Mouse (Mus musculus) frontal cortex, adult 2 months (tissue): ENCODE results near the gene Cst13. TPM values are rescaled to one million over a fixed set of nuclear protein-coding genes. Genes with fewer than 3 reads are reported as not detected.

Experiments
- DNase-seq, 2 experiments: peaks; one replicate each; pipeline ENCODE4 v3.0.0; 2022; ENCODE audit warnings: low spot score in 1 of 2; ENCODE audit errors: extremely low spot score in 1 of 2
- polyA plus RNA-seq: library from polyadenylated mRNA; depleted of rRNA; stranded (reverse); fragments of >200 nt; gene quantifications from 2 replicates; pipeline ENCODE4 v1.2.3, GENCODE M21; 2012; rRNA removed

The Cst13 gene
- polyA plus RNA-seq, 1 experiment = not detected

- DNase-seq = peak in 1 of 2 experiments; percentile 42
Observed at GRCm38 (mm10) chr2:148874617-148875334, 54.9 kb downstream of the Cst13 start.

- peak; percentile 88 to 93 for DNase-seq
Observed at GRCm38 (mm10) chr2:148875335-148875811, 55.5 kb downstream of the Cst13 start, which contains the start of gene Cst3. Gene Cst3, minus strand, starts transcription at chr2:148875692.

DNA sequence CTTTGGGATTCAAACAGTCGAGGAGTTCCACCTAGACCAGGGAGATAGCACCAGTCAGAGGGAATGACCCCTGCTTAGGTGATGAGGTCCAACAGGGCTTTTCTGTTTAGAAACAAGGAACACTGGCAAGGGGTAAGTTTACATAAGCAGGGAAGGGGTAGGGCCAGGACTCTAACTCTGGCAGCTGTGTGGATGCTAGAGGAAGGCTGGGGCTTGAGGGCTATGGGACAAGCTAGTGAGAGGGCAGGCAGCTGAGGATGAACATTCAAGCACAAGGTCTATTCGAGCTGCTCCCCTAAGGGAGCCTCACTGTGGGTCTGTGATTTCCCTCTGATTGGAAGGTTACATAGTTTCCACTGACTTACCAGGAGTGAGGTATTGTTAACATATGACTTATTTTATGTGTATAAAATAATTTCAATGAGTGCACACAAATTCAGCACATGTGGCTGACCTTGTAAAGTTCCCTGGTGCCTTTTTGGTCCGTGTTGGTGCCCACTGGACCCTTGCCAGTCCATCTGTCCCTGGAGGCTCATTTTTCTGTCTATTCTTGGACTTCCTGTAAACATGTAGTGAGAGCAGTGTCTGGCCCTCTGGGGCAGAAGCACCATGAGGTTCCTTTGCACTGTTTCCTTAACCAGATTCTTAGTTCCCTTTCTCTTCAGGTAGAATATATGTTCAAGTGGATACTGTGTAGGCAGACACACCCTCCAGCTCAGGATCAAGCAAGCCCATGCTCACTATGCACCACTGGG lies 57.3 kb downstream of the Cst13 start:
- no peak for DNase-seq

DNA sequence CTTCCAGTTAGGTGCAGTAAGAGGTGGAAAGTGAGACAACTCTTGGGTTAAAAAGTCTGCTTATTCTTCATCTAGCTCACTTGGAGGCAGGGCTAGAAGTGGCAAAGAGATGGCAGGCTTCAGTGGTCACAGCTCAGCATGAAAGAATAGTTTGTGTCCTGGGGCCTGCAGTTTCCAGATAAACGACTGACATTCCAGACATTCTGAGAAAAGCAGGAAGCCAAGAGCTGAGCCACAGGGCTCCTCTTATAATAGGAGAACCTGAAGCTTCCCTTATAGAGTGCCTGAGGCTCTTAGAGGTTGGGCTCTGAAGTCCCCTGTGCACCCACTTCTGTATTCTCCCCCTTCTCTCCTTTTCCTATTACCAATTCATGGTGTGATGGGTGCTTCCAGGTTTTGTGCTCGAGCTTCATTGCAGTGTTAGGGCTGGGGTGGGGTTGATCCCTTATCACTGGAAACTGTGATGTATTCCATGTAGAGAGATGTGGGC lies 58.8 kb downstream of the Cst13 start:
- no peak for DNase-seq

DNA sequence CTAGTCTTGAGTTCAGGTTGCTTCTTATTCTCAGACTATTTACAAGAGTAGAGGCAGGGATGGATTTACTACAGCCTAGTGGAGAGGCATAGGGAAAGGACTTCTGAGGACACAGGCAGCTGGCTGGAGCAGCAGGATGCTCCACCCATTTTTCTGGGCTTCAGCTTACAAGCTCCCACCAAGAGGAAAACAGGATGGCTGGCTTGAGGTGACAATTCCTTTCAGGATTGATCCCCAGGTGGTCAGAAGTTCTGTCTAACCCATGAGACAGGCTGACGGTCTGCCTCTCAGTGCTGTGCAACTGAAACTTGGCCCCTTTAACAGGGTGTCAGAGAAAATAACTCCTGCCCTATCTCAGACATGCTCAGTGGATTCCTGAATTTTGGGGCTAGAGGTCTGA lies 59.3 kb downstream of the Cst13 start:
- no peak for DNase-seq

Other genes starting within 250 kb of the Cst13 start
- 22.0 and 24.7 TPM in 2 replicates for gene Nxt1, start 147.5 kb upstream of the Cst13 start, polyA plus RNA-seq
- gene Gzf1, start 139.1 kb upstream of the Cst13 start, polyA plus RNA-seq = 19.3 and 20.1 TPM in 2 replicates
- gene Napb, start 87.6 kb upstream of the Cst13 start, polyA plus RNA-seq = 241 and 278 TPM in 2 replicates
- gene Cstl1, start 69.7 kb upstream of the Cst13 start, polyA plus RNA-seq = 0.74 and 0.90 TPM in 2 replicates
- gene Cst11, start 48.6 kb upstream of the Cst13 start, polyA plus RNA-seq = not detected in 2 replicates
- not detected in 2 replicates for gene 8030411F24Rik, start 38.1 kb upstream of the Cst13 start, polyA plus RNA-seq
- 0.99 and 1.4 TPM in 2 replicates for gene Cst12, start 30.7 kb upstream of the Cst13 start, polyA plus RNA-seq
- not detected in 2 replicates for gene Cst8, start 21.3 kb upstream of the Cst13 start, polyA plus RNA-seq
- gene Cst9, start 15.1 kb downstream of the Cst13 start, polyA plus RNA-seq = not detected in 2 replicates
- not detected in 2 replicates for gene 9230104L09Rik, start 45.0 kb downstream of the Cst13 start, polyA plus RNA-seq
- 4,774 and 5,236 TPM in 2 replicates for gene Cst3, start 55.6 kb downstream of the Cst13 start, polyA plus RNA-seq
- gene Gm1330, start 183.2 kb downstream of the Cst13 start, polyA plus RNA-seq = not detected in 2 replicates
- gene Gm10750, start 197.2 kb downstream of the Cst13 start, polyA plus RNA-seq = not detected in 2 replicates